Comparison of ENCODE assay signal across 8 mouse cellular contexts in genomic region chr13:52981441-52982281, GRCm38 (mm10). TPM values are rescaled to one million over a fixed set of nuclear protein-coding genes. Genes with fewer than 3 reads are reported as not detected.
DNase-seq lines count a peak whose midpoint lies in the region; ATAC-seq and TF ChIP-seq lines count a peak whose summit lies in the region.

No protein-coding gene starts in this region.

- no peaks in the 10 kb centered on the region for H3K36me3 ChIP-seq in limb, embryonic 10.5 days
- no peaks in the 10 kb centered on the region for H3K36me3 ChIP-seq in midbrain, embryonic 10.5 days

- H3K9me3 ChIP-seq in limb, embryonic 10.5 days (replicated peaks): no peaks in the 10 kb centered on the region
- no peaks in the 10 kb centered on the region for H3K9me3 ChIP-seq in midbrain, embryonic 10.5 days (replicated peaks)

- H3K4me3 ChIP-seq in gastrocnemius, adult 2 months: peak overlapping the region; percentile 97
- peak overlapping the region; percentile 88 for H3K4me3 ChIP-seq in limb, embryonic 10.5 days
- H3K4me3 ChIP-seq in midbrain, embryonic 10.5 days: peak overlapping the region; percentile 83

- ATAC-seq in frontal cortex, adult (ENCODE audit: low TSS enrichment): no peak

- peak overlapping the region; percentile 98 for H3K27ac ChIP-seq in gastrocnemius, adult 2 months
- H3K27ac ChIP-seq in limb, embryonic 10.5 days: peak overlapping the region; percentile 97
- peak overlapping the region; percentile 78 for H3K27ac ChIP-seq in midbrain, embryonic 10.5 days (replicated peaks)

- peak; percentile 29 to 61 for DNase-seq in frontal cortex, adult 2 months (ENCODE audit: extremely low spot score in 1 of 2, low spot score in 1 of 2)
- DNase-seq in cerebellum, postnatal 10 days: peak; percentile 67 to 74
- DNase-seq in gastrocnemius, adult 2 months: peak; percentile 85
- DNase-seq in induced T-regulatory cell, adult 2 months (ENCODE audit: low read depth): peak; percentile 74
- peak; percentile 66 for DNase-seq in limb, embryonic 10.5 days (ENCODE audit: low spot score)
- DNase-seq in midbrain, embryonic 10.5 days (ENCODE audit: low spot score): peak; percentile 69
- peak; percentile 92 for DNase-seq in skeletal muscle tissue, adult 2 months (ENCODE audit: low read depth, low spot score)

- H3K27me3 ChIP-seq in limb, embryonic 10.5 days (ENCODE audit: low read depth, poor library complexity, severe bottlenecking): no peaks in the 10 kb centered on the region
- peaks cover 36% of the 10 kb centered on the region for H3K27me3 ChIP-seq in midbrain, embryonic 10.5 days (ENCODE audit: low read depth, poor library complexity, severe bottlenecking)

- no peak for TF ChIP-seq CTCF in gastrocnemius, adult 2 months (IDR thresholded peaks at IDR 0.05)

- WGBS in limb, embryonic 10.5 days: 2% methylated on average over 51 of the region's 51 CpGs
- 2% methylated on average over 51 of the region's 51 CpGs for WGBS in midbrain, embryonic 10.5 days

- peaks cover 45% of the 10 kb centered on the region for H3K4me1 ChIP-seq in limb, embryonic 10.5 days
- peaks cover 47% of the 10 kb centered on the region for H3K4me1 ChIP-seq in midbrain, embryonic 10.5 days

- intact Hi-C loops in gastrocnemius, adult 2 months (cut with DNase I): loop anchor here (1.0 to 5.0 kb wide), 5 partner anchors 149 to 323 kb away; no protein-coding TSS in a partner anchor

RNA-seq across cellular contexts. Expression of gene Nfil3, which starts 0.8 kb away (rescaled TPM):
- polyA plus RNA-seq in frontal cortex, adult 2 months (2012; rRNA removed): 7.5 and 10.9 TPM in 2 replicates
- 100 to 1,000 TPM in 1 of 2 experiments, 10 to 100 TPM in 1; 40.2 to 137 TPM for total RNA-seq in gastrocnemius, adult 2 months (2021)
- polyA plus RNA-seq in limb, embryonic 10.5 days (2016; fragmentation: Nextera tagmentation; extraction: Ambion mirVana): 34.9 and 43.0 TPM in 2 replicates
- polyA plus RNA-seq in midbrain, embryonic 10.5 days (2016; fragmentation: Nextera tagmentation; extraction: Ambion mirVana): 16.3 and 16.5 TPM in 2 replicates

RNA-seq across cellular contexts. Expression of gene Auh, which starts 52.2 kb away (rescaled TPM):
- polyA plus RNA-seq in frontal cortex, adult 2 months (2012; rRNA removed): 89.2 and 100 TPM in 2 replicates
- total RNA-seq in gastrocnemius, adult 2 months (2021): 10 to 100 TPM; 74.0 to 94.1 TPM
- polyA plus RNA-seq in limb, embryonic 10.5 days (2016; fragmentation: Nextera tagmentation; extraction: Ambion mirVana): 34.2 and 35.0 TPM in 2 replicates
- 35.2 and 35.8 TPM in 2 replicates for polyA plus RNA-seq in midbrain, embryonic 10.5 days (2016; fragmentation: Nextera tagmentation; extraction: Ambion mirVana)
